Mouse (Mus musculus) MEL (cell line): ENCODE measurements at regions not wholly inside any gene's neighbourhood (a gene's known extent, or its start where the extent isn't known, plus 50 kb on each side); places are given as distances from the start of the nearest gene placed in this dataset.

ENCODE experiments used
- DNase-seq: peaks from one replicate; pipeline ENCODE4 v3.0.0; 2011; ENCODE audit warnings: low read depth, low spot score
- H3K27ac ChIP-seq: 2 replicates; pipeline ENCODE4 v1.5.1; 2012; ENCODE audit warnings: low read depth, mild to moderate bottlenecking, control low read depth, low read length, moderate library complexity; ENCODE audit not compliant: control insufficient read depth
- H3K27me3 ChIP-seq, 2 experiments: fragments of 150-350 bp in 1 of 2; sonication (generic) in 1 of 2; 2 replicates each; pipeline ENCODE4 v1.6.1; 2012; ENCODE audit warnings: low read length in 2 of 2, mild to moderate bottlenecking in 2 of 2, improper control_type of control experiment in 1 of 2, moderate library complexity in 1 of 2; ENCODE audit not compliant: insufficient read depth in 2 of 2, control insufficient read depth in 1 of 2
- H3K36me3 ChIP-seq, 2 experiments: 2 replicates each; pipeline ENCODE4 v1.6.1; 2012 to 2014; ENCODE audit warnings: low read length in 2 of 2, improper control_type of control experiment in 1 of 2, inconsistent platforms in 1 of 2, mild to moderate bottlenecking in 1 of 2; ENCODE audit not compliant: insufficient read depth in 2 of 2, control insufficient read depth in 1 of 2
- H3K4me1 ChIP-seq, 2 experiments: fragments of 150-350 bp in 1 of 2; sonication (generic) in 1 of 2; 2 replicates each; pipeline ENCODE4 v1.6.1; 2012; ENCODE audit warnings: low read length in 2 of 2, improper control_type of control experiment in 1 of 2, mild to moderate bottlenecking in 1 of 2; ENCODE audit not compliant: insufficient read depth in 2 of 2, control insufficient read depth in 1 of 2
- H3K4me3 ChIP-seq, 2 experiments: fragments of 150-350 bp in 1 of 2; sonication (generic) in 1 of 2; 2 replicates each; pipeline ENCODE4 v1.5.1; 2012; ENCODE audit warnings: low read depth in 2 of 2, low read length in 2 of 2, mild to moderate bottlenecking in 2 of 2, moderate library complexity in 2 of 2, control low read depth in 1 of 2, improper control_type of control experiment in 1 of 2; ENCODE audit not compliant: control insufficient read depth in 1 of 2, insufficient read depth in 1 of 2
- H3K79me2 ChIP-seq: 2 replicates; pipeline ENCODE4 v1.6.1; 2012; ENCODE audit warnings: mild to moderate bottlenecking, low read length, moderate library complexity; ENCODE audit not compliant: control insufficient read depth, poor library complexity, insufficient read depth
- H3K9ac ChIP-seq: 2 replicates; pipeline ENCODE4 v1.6.1; 2012; ENCODE audit warnings: low read depth, mild to moderate bottlenecking, control low read depth, low read length, moderate library complexity; ENCODE audit not compliant: control insufficient read depth, poor library complexity, severe bottlenecking
- H3K9me3 ChIP-seq: fragments of 150-350 bp; sonication (generic); replicated peaks from 2 replicates; pipeline ENCODE4 v1.6.1; 2012; ENCODE audit warnings: mild to moderate bottlenecking, low read length, improper control_type of control experiment, moderate library complexity; ENCODE audit not compliant: insufficient read depth
- BHLHE40 ChIP-seq: IDR thresholded peaks from 2 replicates; pipeline ENCODE4 v1.6.1; 2012; ENCODE audit warnings: low read depth, mild to moderate bottlenecking, inconsistent platforms, low read length, improper control_type of control experiment, borderline replicate concordance
- CHD2 ChIP-seq: IDR thresholded peaks from 2 replicates; pipeline ENCODE4 v1.6.1; 2011; ENCODE audit warnings: low read length, improper control_type of control experiment
- CTCF ChIP-seq, 3 experiments: IDR thresholded peaks in 2 of 3; conservative IDR thresholded peaks in 1 of 3; 2 replicates each; pipeline ENCODE4 v1.5.1; 2011 to 2012; ENCODE audit warnings: low read length in 3 of 3, low read depth in 2 of 3, mild to moderate bottlenecking in 2 of 3, improper control_type of control experiment in 1 of 3, inconsistent platforms in 1 of 3, mixed read lengths in 1 of 3, moderate library complexity in 1 of 3; ENCODE audit not compliant: control insufficient read depth in 1 of 3, insufficient read depth in 1 of 3, poor library complexity in 1 of 3, severe bottlenecking in 1 of 3
- E2F4 ChIP-seq: IDR thresholded peaks from 2 replicates; pipeline ENCODE4 v1.6.1; 2011; ENCODE audit warnings: low read depth, low read length, improper control_type of control experiment, borderline replicate concordance
- ETS1 ChIP-seq: IDR thresholded peaks from 2 replicates; pipeline ENCODE4 v1.6.1; 2012; ENCODE audit warnings: low read depth, mild to moderate bottlenecking, inconsistent platforms, low read length, improper control_type of control experiment, moderate library complexity
- GABPA ChIP-seq: IDR thresholded peaks from 2 replicates; pipeline ENCODE4 v1.6.1; 2012; ENCODE audit warnings: low read depth, mild to moderate bottlenecking, inconsistent platforms, low read length, improper control_type of control experiment, moderate library complexity
- GATA1 ChIP-seq: IDR thresholded peaks from 2 replicates; pipeline ENCODE4 v1.6.1; 2011; ENCODE audit warnings: low read depth, low read length, improper control_type of control experiment
- HCFC1 ChIP-seq: IDR thresholded peaks from 2 replicates; pipeline ENCODE4 v1.6.1; 2012; ENCODE audit warnings: low read depth, mild to moderate bottlenecking, inconsistent platforms, low read length, improper control_type of control experiment, moderate library complexity
- JUND ChIP-seq: IDR thresholded peaks from 2 replicates; pipeline ENCODE4 v1.6.1; 2011; ENCODE audit warnings: low read depth, mild to moderate bottlenecking, improper control_type of control experiment, low read length
- MAX ChIP-seq: IDR thresholded peaks from 2 replicates; pipeline ENCODE4 v1.6.1; 2011; ENCODE audit warnings: low read length, improper control_type of control experiment
- MYB ChIP-seq: IDR thresholded peaks from 2 replicates; pipeline ENCODE4 v1.6.1; 2011; ENCODE audit warnings: mild to moderate bottlenecking, low read depth, low read length, improper control_type of control experiment
- MYC ChIP-seq: IDR thresholded peaks from 2 replicates; pipeline ENCODE4 v1.6.1; 2011; ENCODE audit warnings: low read depth, mild to moderate bottlenecking, low read length, improper control_type of control experiment, moderate library complexity
- NELFE ChIP-seq: IDR thresholded peaks from 2 replicates; pipeline ENCODE4 v1.6.1; 2011; ENCODE audit warnings: low read depth, low read length, improper control_type of control experiment
- NRF1 ChIP-seq: IDR thresholded peaks from 2 replicates; pipeline ENCODE4 v1.6.1; 2014; ENCODE audit warnings: low read depth, mild to moderate bottlenecking, inconsistent platforms, low read length, improper control_type of control experiment, moderate library complexity; ENCODE audit not compliant: poor library complexity, insufficient read depth, severe bottlenecking
- POLR2AphosphoS5 ChIP-seq: IDR thresholded peaks from 2 replicates; pipeline ENCODE4 v1.6.1; 2012; ENCODE audit warnings: low read depth, borderline replicate concordance, mild to moderate bottlenecking, inconsistent platforms, low read length, moderate library complexity, mixed read lengths
- RCOR1 ChIP-seq: IDR thresholded peaks from 2 replicates; pipeline ENCODE4 v1.6.1; 2012; ENCODE audit warnings: low read depth, mild to moderate bottlenecking, inconsistent platforms, low read length, improper control_type of control experiment
- SIN3A ChIP-seq: IDR thresholded peaks from 2 replicates; pipeline ENCODE4 v1.6.1; 2012; ENCODE audit warnings: low read length, improper control_type of control experiment, inconsistent platforms
- SMC3 ChIP-seq: IDR thresholded peaks from 2 replicates; pipeline ENCODE4 v1.6.1; 2011; ENCODE audit warnings: low read depth, low read length, improper control_type of control experiment
- TCF12 ChIP-seq: IDR thresholded peaks from 2 replicates; pipeline ENCODE4 v1.6.1; 2014; ENCODE audit warnings: low read depth, mild to moderate bottlenecking, inconsistent platforms, low read length, improper control_type of control experiment, moderate library complexity
- ZKSCAN1 ChIP-seq: IDR thresholded peaks from 2 replicates; pipeline ENCODE4 v1.6.1; 2012; ENCODE audit warnings: low read depth, mild to moderate bottlenecking, inconsistent platforms, low read length, improper control_type of control experiment, moderate library complexity
- ZMIZ1 ChIP-seq: IDR thresholded peaks from 2 replicates; pipeline ENCODE4 v1.6.1; 2012; ENCODE audit warnings: low read depth, mild to moderate bottlenecking, inconsistent platforms, low read length, improper control_type of control experiment, moderate library complexity

DNA sequence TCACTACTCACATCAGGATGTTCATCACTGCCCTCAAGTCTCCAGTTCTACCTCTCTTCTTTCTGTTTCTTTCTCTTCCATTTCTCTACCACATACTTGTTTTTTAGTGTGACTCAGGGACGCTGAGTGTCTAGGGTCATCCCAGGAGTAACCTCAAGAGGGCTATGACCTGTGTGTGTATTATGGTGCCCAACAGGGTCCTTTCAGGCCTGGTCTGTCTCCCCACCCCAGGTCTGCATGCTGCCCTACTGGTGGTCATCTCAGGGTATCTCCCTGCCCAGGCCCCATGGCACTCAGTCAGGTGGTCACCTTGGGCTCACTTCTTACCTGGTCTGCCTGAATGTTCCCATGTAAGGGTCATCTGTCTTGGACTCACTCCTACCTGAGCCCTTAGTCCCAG, 492.7 kb upstream of the Vrk2 start:
- no peak for TF ChIP-seq JUND
- no peak for TF ChIP-seq MYC
- no peak for TF ChIP-seq TCF12
- no peak for TF ChIP-seq CHD2
- no peaks in the 10 kb centered on the region; a peak in 1 of 4 replicates for H3K27me3 ChIP-seq
- H3K9ac ChIP-seq = no peak overlapping the region

DNA sequence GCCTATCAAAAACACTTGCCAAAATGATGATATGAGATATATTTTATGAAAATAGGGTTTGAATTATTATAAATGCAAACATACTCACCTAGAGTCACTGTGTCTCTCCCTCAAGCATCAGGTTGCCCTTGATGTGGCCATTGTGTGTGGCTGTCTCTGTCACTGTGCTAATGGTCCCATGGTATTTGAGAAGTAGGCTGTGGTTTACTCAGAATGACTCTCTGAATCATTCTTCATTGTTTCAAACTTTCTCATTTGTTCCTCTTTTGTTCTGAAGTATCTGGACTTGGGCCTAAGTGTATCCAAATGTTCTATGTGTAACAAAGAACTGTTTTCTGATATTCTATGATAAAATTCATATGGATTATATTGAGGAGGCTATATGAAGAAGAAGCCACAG, 487.4 kb upstream of the Vrk2 start:
- H3K36me3 ChIP-seq = no peaks in the 10 kb centered on the region
- H3K9me3 ChIP-seq = no peaks in the 10 kb centered on the region
- H3K9ac ChIP-seq = no peak overlapping the region
- no peak overlapping the region for H3K27ac ChIP-seq
- H3K4me1 ChIP-seq = no peaks in the 10 kb centered on the region
- H3K79me2 ChIP-seq = no peaks in the 10 kb centered on the region
- no peak for DNase-seq
- no peaks in the 10 kb centered on the region; a peak in 1 of 4 replicates for H3K27me3 ChIP-seq
- TF ChIP-seq NRF1 = no peak
- no peak for TF ChIP-seq GATA1
- no peak overlapping the region for H3K4me3 ChIP-seq

More for the DNA sequence above, 492.7 kb upstream of the Vrk2 start:
- Histone ChIP-seq H3K4me3 (no peak overlapping the region), H3K27ac (no peak overlapping the region), H3K36me3 (no peaks in the 10 kb centered on the region), H3K79me2 (no peaks in the 10 kb centered on the region), H3K4me1 (no peaks in the 10 kb centered on the region), H3K9me3 (no peaks in the 10 kb centered on the region)
- DNase-seq = no peak

DNA sequence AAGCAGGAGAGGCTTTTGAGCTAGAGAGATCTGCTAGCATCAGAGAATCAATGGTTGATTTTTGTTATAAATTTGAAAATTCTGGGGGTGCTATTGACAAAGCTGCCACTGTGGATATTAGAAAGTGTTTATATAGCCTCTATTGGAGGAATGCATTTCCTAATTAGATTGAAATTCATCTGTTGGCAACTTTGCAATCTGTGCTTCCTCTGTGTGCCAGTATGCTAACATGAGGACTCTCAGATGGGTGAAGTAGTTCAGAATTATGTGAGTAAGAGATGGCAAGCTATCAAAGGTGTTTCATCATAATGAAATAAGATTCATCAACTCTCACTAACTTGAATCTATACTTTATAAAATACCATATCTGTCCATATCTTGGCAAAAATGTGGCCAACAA, 476.6 kb upstream of the Vrk2 start:
- H3K4me1 ChIP-seq = no peaks in the 10 kb centered on the region
- TF ChIP-seq MYC (no peak), SMC3 (no peak), ZMIZ1 (no peak), GABPA (no peak)
- no peaks in the 10 kb centered on the region for H3K9me3 ChIP-seq
- no peak overlapping the region for H3K27ac ChIP-seq
- H3K36me3 ChIP-seq = no peaks in the 10 kb centered on the region
- no peak overlapping the region for H3K9ac ChIP-seq
- no peaks in the 10 kb centered on the region for H3K79me2 ChIP-seq
- H3K27me3 ChIP-seq = no peaks in the 10 kb centered on the region
- H3K4me3 ChIP-seq = no peak overlapping the region
- no peak for DNase-seq

DNA sequence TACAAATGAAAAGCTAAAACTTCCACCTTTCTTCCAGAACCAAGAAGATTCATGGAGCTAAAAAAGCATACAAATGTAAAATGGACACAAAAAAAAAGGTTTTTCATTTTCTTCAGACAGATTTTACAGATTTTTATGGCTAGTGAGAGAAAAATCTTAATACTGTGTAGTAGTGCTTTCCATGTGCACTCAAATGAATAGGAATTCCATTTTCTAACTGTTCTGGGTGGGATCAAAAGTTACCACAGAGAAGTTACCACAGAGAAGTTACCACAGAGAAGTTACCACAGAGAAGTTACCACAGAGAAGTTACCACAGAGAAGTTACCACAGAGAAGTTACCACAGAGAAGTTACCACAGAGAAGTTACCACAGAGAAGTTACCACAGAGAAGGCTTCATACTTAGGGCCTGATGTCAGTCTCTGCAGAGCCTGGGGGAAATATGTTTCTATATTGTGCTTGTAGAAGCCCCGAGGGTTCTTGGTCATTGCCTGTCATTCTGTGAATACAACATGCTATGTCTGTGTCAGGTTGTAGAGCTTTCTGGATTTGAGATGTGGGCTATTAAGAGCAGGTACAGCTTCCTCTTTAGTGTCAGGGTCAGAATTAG, 433.5 kb upstream of the Vrk2 start:
- Histone ChIP-seq H3K27me3 (no peaks in the 10 kb centered on the region), H3K4me3 (no peak overlapping the region), H3K79me2 (no peaks in the 10 kb centered on the region), H3K9me3 (no peaks in the 10 kb centered on the region), H3K4me1 (no peaks in the 10 kb centered on the region), H3K36me3 (no peaks in the 10 kb centered on the region), H3K27ac (no peak overlapping the region), H3K9ac (no peak overlapping the region)
- DNase-seq = no peak
- no peak for TF ChIP-seq BHLHE40
- TF ChIP-seq ETS1 = no peak
- TF ChIP-seq E2F4 = no peak
- TF ChIP-seq NRF1 = no peak
- no peak for TF ChIP-seq SIN3A
- no peak for TF ChIP-seq SMC3
- no peak for TF ChIP-seq ZKSCAN1
- no peak for TF ChIP-seq MYB
- no peak for TF ChIP-seq NELFE
- no peak for TF ChIP-seq JUND
- no peak for TF ChIP-seq CTCF (IDR thresholded peaks at IDR 0.05 in 2 of 3, conservative IDR thresholded peaks at IDR 0.05 in 1 of 3; ENCODE audit: control insufficient read depth in 1 of 3, insufficient read depth in 1 of 3, low read depth in 2 of 3, low read length in 3 of 3, poor library complexity in 1 of 3, severe bottlenecking in 1 of 3)
- no peak for TF ChIP-seq POLR2AphosphoS5
- no peak for TF ChIP-seq MAX
- TF ChIP-seq HCFC1 = no peak
- no peak for TF ChIP-seq RCOR1
